Mouse (Mus musculus): ENCODE results near the gene Noct.

Noct gene

DNA sequence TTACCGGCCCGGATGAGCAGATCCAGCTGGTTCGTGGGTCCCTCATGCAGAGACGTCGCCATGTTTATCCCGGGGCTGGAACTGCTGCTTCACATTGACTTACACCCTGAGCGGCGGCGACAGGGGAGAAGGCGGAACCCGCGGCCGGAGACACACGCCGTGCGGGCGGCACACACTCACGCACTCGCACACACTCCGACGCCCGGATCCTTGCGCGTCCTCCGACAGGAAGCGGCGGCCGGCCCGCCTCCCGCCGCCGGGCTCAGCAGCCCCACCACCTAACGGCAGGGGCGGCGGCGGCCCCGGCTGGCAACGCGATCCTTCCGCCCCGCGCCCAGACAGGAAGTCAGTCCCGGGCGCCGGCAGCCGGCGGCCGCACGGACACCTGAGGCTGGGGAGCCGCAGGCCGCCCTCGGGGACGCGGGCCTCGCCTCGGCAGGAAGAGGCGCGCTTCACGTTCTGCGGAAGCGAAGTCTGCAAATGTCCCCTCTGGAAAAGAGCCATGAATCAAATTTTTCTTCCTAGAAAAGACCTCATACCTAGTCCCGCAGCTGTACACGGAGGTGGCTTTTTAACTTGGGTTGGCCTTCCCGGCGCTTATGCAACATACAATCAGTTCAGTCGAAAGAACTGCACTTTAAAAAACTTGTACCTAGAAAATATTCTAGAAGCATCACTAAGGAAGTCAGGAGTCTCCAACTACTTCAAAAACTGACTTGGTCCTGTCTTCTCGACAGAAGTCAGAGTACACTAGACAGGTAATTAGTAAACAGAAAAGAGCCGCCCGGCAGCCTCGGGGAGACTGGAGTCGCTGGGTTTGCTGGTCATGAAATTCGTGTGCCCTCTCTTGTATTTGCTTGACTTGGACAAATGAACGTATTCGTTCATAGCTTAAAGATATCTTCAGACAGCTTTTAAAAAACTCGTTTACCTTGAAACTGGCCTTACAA is 53.2 kb downstream of the Noct start:
- peak; percentile 85 for DNase-seq

DNA sequence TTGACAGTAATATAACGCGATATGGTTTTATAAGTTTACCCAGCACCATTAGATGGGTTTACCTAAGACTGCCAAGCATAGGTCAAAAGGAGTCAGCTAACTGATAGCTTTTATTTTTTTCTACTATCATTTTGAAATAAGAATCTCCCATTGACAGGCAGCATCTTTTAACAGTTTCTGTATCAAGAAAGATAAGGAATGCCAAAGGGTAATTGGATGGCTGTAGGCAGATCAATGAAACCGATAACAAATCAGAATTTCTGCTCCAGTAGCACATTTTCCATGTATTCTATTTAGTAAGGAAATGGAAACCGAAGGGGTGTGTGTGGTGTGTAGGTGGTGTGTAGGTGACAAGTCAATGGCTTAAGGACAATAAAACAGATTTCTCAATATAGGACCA is 54.2 kb downstream of the Noct start:
- no peak for DNase-seq

- DNase-seq: no peak
Observed at GRCm38 (mm10) chr3:51281727-51282126, 57.5 kb downstream of the Noct start.

DNA sequence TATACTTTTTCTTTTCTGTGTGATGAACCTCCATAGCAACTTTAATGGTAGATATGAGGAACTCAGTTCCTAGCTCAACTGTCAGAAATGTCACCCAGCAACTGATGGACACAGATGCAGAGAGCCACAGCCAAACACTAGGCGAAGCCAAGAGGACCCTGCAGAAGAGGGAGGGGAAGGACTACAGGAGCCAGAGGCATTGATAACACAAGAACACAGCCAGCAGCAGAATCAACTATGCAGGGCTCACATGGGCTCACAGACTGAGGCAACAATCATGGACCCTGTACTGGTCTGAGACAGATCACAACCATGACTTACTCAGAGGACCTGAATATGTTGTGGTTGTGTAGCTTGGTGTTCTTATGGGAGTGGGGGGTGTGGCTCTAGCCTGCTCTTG is 60.1 kb downstream of the Noct start:
- DNase-seq: no peak

- DNase-seq: peak; percentile 64
Observed at GRCm38 (mm10) chr3:51288880-51289821, 64.9 kb downstream of the Noct start.

DNA sequence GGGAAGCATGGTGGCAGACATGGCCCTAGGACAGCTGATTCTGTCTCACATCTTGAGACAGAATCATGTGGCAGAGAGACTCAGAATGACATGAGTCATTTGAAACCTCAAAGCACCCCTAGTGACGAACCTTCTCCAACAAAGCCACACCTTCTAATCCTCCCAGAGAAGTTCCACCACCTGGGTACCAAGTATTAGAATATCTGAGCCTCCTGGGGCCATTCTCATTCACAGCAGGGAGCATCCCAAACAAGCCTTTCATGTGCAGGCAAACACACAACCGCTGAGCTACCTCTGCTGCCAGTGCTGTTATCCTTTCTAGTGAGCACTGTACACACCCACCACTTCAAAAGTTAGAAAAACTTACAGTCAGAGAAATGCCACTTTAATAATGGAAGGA is 70.0 kb downstream of the Noct start:
- DNase-seq: no peak

GRCm38 (mm10) chr3:51295225-51295624 is 71.0 kb downstream of the Noct start:
- DNase-seq: no peak

- DNase-seq: no peak
Observed at GRCm38 (mm10) chr3:51296790-51297189, 72.5 kb downstream of the Noct start.
